Mouse (Mus musculus) left cerebral cortex, adult 11 months (tissue): ENCODE results near the gene Tmem104.

Experiments
- DNase-seq: peaks from one replicate; pipeline ENCODE4 v3.0.0; 2022; ENCODE audit warnings: low spot score

The Tmem104 gene

GRCm38 (mm10) chr11:115187224-115187639 is at the start of gene Tmem104:
Gene Tmem104, plus strand, starts transcription at chr11:115187487.
- DNase-seq = peak; percentile 98

DNA sequence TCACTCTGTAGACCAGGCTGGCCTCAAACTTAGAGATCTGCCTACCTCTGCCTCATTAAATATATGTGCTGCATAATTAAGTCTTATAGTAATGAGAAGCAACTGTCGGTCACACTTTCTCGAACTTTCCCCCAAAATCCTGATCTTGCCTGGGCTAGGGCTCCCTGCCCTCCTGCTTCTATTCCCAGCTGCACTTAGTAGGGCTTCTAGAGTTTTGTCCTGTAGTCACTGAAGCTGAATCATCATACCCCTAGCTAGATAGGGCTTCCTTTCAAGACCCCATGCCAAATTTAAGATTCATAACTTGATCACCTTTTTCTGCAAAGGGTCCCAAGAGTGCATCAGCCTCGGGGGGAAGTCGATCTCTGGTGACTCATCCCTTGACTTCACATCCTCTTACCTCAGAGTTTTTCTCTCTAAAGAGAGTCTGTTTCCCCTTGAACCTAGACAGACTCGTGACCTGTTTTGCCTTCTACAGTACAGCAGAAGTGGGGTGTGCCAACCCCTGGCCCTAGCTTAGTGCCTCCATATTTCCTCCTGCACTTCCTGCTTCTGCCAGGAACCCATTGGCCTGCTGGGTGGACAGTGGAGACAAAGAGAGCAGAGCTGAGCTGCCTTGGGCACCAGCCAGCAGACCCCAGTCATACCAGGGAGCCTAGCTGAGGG is 48.6 kb upstream of the Tmem104 start:
- no peak for DNase-seq

DNA sequence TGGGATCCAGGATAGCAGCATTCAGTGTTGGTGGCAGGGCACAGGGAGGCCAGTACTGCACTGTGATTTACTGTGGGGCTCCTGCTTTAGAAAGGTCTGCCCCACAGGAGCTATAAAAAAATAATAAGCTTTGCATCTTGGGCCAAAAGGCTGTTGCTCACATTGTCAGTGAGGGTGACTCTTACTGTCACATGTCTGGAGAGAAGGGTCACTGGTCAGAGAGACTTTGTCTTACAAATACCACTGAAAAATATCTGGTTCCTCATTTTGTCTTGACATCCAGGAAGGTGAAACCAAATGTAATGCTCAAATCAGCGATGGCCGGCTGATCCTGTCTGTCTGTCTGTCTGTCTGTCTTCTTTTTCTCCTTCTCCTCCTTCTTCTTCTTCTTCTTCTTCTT is 45.3 kb upstream of the Tmem104 start:
- no peak for DNase-seq

DNA sequence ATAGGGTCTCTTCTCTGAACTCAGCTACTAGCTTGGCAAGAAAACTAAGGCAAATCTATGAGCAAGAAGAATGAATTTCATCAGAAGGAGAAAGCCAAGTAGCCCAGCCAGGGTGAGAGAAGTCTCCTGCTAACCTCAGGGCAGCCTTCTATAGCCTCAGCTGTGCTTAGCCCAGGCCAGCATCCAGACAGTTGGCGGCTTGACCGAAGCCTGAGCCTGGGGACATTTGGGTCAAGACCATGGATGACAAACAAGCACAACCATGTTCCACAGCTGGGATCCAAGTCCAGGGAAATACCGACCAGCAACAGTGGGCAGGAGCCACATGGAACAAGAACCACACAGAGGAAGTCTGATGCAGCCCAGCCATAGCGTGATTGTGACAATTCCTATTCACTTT is 39.5 kb upstream of the Tmem104 start:
- DNase-seq = no peak

- no peak for DNase-seq
Measured at GRCm38 (mm10) chr11:115150741-115151254, 36.5 kb upstream of the Tmem104 start.

- no peak for DNase-seq
Measured at GRCm38 (mm10) chr11:115151755-115152429, 35.4 kb upstream of the Tmem104 start.

- DNase-seq = no peak
Measured at GRCm38 (mm10) chr11:115153088-115153487, 34.2 kb upstream of the Tmem104 start.

DNA sequence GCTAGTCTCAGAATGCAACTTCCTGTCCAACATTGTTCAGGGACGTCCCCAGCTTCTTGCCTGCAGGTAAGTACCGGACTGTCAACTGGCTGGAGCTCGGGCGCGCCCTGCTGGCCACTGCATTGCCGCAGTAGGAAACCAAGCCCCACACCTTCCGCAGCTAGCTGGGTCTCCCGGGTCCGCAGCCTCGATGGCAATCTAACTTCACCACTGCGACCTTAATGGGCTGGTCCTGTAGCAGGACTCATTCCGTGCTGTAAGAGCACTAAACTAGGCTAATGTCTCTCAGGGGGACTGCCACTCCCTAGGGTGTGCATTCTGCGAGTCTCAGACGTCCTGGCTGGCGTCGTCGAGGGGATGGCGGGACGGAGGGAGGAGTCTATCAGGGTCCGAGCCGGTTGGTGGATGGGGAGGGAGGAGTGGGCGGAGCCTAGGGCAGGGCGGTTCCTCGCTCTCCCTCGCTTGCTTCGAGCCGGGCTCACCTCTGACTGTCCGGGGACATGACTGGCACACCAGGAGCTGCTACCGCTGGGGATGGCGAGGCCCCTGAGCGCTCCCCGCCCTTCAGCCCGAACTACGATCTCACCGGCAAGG is 33.5 kb upstream of the Tmem104 start:
- DNase-seq = no peak

GRCm38 (mm10) chr11:115155053-115155634 is 32.1 kb upstream of the Tmem104 start:
- no peak for DNase-seq

- DNase-seq = no peak
Measured at GRCm38 (mm10) chr11:115157933-115158719, 29.2 kb upstream of the Tmem104 start.

- peak; percentile 54 for DNase-seq
Measured at GRCm38 (mm10) chr11:115160016-115160797, 27.1 kb upstream of the Tmem104 start.

- DNase-seq = no peak
Measured at GRCm38 (mm10) chr11:115160883-115161577, 26.3 kb upstream of the Tmem104 start.

DNA sequence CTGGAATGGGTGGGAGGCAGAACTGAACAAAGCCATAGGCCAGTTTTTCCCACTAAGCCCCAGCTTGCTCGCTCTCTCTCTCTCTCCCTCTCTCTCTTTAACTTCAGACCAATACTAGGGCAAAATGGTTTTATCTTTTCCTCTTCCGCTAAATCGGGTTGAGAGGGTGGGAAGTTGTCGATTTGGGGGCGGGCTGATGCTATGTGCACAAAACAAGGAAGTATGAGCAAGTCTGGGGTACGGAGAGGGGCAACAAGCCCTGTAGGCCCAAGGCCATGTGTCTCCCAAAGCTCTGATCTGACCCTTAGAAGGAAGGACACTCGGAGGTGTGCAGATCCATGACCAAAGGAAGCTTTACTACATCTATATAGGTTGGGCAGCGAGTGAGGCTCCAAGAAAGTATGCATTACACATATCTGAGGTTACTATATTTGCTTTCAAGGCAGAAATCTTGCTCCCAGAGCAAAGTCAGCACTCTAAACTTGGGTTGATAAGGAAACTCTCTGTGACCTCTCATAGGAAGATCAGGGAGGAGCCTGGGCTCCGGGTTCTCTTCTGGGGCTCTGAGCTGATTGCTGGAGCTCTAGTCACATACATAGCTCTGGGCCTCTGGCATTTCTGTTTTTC is 25.6 kb upstream of the Tmem104 start:
- no peak for DNase-seq

DNA sequence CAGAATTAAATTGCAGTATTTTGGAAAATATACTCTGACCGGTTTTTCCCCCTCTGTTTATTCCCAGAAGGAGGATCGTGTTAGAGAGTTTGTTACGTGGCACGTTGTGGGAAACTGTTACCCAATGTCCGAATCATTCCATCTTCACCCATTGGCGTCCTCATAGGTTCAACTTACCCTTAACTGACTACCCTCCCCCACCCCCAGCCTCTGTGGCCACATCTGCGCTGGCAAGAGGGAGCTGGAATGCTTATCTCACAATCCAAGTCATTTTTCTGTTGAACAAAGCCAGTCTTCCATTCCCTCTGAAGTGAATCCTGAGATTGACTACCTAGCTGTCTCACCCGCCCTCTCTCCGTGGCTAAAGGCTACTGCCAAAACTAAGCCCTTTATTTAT is 25.1 kb upstream of the Tmem104 start:
- no peak for DNase-seq

DNA sequence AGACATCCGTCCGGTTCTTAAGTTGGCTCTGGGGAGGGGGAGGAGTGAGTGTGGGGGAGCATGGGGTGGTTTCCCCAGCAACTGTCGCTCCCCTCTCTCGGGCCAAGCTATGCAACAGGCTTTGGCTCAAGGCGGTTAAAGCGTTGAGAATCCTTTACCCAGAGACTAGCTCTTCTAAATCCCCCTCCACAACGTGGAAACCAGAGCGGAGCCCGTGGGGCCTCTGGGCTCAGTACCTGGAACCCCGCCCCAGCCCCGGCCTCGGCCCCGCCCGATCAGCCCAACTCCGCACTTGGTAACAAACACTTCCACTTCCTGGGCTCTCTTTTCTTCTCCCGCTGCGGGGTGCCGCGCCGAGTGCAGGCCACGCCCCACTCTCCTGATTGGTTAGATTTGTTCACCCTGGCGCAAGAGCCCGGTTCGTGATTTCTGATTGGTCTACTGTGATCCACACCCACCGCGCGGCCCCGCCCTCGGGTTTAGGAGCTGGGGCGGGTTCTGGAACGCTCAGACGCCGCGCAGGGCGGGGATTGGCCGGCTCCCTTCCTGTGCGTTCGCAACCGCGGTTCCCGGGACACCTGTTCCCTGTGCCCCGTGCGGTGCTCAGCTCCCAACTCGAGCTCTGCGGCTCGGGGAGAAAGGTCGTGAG is 24.3 kb upstream of the Tmem104 start, which contains the start of gene Slc9a3r1:
Slc9a3r1 (plus strand) TSS at position 510 of the 649 bp plus-strand sequence.
- DNase-seq = peak; percentile 93

DNA sequence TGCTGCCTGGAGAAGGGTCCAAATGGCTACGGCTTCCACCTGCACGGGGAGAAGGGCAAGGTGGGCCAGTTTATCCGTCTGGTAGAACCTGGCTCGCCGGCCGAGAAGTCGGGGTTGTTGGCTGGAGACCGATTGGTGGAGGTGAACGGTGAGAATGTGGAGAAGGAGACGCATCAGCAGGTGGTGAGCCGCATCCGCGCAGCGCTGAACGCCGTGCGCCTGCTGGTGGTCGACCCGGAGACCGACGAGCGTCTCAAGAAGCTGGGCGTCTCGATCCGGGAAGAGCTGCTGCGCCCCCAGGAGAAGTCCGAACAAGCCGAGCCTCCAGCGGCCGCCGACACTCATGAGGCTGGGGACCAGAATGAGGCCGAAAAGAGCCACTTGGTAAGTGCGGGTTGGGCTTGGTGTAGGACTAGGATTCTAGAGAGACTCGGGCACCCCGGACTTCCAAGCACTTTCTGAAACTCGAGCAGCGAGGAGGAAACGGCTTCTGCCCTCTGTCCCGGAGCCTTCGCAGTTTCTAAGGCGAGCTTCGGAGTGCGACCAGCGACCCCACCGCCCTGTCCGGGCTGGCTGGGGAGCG is 23.6 kb upstream of the Tmem104 start:
- DNase-seq = no peak

GRCm38 (mm10) chr11:115164341-115164975 is 22.8 kb upstream of the Tmem104 start:
- DNase-seq = no peak

DNA sequence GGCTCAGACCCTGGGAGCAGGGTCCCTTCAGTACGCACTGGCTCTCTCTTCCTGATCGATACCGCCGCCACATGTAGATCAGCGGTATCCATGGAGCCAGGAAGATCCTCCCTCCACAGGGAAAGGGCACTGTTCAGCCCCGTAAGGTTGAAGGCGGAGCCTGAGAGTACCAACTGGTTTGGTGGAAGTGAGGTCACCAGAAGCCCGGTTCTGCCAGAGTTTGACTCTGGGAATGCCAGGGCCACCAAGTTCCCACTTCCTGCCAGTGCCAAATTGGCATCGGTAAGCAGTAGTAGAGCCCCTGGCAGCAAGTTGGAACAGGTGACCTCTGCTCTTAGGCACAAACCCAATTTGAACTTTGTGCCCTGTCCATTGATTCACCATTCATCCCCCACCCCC is 22.3 kb upstream of the Tmem104 start:
- no peak for DNase-seq

DNA sequence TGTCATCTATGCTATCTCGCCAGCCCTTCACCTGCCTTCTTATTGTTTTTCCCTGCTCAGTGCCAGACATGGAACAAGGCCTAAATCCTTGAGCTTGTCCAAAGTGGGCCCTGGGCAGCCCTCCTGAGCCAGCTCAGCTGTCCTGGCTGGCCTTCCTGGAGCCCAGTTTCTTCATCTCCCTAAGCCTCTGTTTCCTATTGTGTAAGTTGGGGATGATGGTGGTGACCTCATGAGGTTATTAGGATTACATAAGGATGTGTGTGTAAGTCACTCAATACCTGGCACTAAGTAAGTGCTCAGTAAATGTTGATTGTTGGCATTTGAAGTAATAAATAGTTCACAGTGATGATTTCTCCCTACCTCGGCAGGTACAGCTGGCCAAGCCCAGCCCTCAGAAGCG is 20.5 kb upstream of the Tmem104 start:
- no peak for DNase-seq
